Mouse (Mus musculus) kidney, adult 11 months (tissue): ENCODE measurements at regions not wholly inside any gene's neighbourhood (a gene's known extent, or its start where the extent isn't known, plus 50 kb on each side); places are given as distances from the start of the nearest gene placed in this dataset.
A peak's percentile ranks its signal among the peaks of the same experiment; 100 is the strongest.

Experiments
- DNase-seq: peaks from one replicate; pipeline ENCODE4 v3.0.0; 2022

DNA sequence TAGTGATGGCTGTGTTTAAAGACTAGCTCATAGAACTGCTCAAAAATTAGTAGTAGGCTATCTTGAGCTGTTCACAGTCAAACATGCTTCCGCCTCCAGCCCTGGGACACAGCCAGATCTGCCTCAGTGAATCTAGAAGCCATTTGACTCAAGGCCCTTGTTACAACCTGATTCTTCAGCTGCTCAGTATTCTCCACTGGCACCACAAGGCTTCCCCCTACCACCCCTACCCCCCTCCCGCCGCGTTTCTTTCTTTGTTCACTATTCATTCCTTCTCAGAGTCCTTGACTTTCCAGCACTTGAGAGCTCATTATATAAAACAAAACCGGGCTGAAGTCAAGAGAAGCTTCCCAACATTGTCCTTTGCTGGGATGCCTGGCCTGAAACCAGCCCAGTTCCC, 278.7 kb downstream of the Hlx start:
- no peak for DNase-seq

DNA sequence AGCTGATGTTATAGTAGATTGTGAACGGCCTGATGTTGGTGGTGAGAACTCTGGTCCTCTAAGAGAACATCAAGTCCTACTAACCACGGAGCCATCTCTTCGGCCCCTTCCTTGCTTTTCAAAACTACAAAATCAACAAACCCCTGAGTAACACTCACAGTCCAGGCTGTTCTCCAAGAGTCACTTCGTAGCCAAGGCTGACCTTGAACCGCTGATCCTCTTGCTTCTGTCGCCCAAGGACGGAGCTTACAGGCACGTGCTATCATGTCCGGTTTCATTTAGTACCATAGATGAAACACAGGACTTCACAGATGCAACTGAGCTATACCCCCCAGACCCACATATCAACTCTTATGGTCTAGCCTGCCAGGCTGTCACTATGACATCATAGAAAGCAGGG, 279.4 kb downstream of the Hlx start:
- no peak for DNase-seq

- no peak for DNase-seq
Observed at GRCm38 (mm10) chr1:184451686-184452085, 280.7 kb downstream of the Hlx start.

GRCm38 (mm10) chr1:184449007-184449406, 283.4 kb downstream of the Hlx start:
- no peak for DNase-seq

DNA sequence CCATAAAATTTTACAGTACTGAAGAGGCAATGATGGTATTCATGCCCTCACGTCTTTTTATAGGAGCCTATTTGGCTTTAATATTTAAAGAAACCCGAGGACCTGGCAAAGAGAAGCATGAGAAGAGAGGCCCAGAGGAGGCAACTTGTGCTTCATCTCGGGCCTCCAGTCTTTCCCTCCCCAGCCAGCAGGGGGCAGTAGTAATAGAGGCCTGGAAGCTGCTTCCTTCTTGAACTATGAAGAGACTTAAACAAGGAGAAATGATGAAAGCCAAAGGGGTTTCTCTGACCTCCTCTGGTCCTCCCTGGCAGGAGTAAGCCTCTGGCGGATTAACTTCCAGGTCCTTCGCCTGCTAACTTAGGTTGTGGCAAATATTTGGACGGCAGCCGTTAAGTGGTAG, 284.5 kb downstream of the Hlx start:
- DNase-seq, result peak; percentile 48

GRCm38 (mm10) chr1:184447161-184447667, 285.2 kb downstream of the Hlx start:
- no peak for DNase-seq

DNA sequence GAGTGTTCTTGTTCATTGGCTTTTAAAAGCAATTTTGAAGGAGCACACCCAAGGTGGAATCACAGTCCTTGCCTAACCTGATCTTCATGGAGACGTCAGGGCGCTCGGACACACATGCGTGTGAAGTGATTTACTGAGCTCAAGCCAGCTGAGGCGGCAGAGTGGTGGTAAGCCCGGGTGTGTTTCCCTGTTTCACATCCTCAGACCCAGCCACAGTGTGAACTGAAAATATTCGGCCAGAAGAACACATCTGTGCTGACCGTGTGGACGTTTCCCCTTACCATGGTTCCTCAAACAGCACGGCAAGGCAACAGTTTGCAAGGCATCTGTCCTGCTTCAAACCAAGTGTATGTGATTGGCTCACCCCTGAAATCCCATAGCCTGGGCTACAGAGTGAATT, 288.2 kb downstream of the Hlx start:
- DNase-seq, result no peak

GRCm38 (mm10) chr1:184442701-184443100, 289.7 kb downstream of the Hlx start:
- DNase-seq, result no peak

DNA sequence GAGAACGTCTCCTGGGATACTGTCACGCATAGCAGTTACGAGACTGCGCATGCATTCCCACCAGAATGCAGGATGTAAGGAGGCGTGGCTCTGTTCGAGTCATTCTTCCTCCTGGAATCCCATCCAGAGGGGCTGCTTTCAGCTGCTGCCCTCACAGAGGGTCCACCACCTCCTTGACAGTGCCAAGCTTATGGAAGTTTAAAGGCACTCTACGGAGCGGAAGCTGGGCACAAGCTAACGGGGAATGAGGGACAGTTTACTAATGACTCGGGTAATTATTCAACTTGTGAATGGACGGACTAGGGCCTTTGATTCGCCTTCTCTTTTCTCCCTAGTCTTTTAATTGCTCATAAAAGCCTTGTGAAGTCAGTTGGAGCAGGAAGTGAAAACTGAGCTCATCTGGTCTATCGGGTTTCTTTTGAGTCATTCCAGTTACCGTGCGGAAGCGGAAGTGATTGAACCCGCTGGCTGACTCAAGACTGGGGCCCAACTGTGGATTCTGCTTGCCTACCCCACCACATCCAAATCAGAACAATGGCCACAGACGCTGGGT, 291.3 kb downstream of the Hlx start:
- DNase-seq, result no peak

DNA sequence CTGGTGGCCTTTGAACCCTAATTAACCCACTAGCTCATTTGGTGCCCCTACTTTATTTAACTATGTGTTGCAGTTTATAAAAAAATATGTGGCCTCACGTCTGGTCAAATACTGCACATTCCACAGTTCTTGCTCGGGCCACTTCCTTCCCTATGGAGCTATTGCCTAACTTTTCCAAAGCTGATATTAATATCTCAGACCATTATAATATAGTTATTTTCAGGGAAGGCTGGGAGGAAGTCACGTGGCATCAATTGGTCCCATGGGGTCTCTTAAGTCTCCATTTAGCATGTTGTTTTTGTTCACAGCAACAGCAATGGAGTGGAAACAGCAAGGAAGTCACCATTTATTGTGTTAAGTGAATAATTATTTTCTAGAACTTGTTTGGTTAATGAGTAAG, 292.9 kb downstream of the Hlx start:
- DNase-seq, result no peak

DNA sequence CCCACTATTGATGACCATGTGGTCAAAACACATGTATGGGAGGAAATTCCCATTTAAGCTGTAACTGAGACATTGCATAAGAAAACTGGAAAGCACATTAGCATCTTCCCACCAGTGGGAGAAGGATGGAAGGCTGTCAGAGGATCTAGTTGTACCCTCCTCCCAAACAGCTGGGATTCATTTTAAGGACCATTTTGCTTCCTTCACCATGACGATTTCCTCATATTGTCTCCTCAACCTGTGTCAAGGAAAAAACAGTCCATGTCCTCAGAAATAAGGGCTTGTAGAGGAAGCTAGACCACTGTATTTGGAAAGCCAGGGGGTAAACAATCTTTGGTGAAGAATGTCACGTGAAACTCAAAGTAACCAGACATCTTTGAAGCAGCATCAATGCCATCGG, 296.0 kb downstream of the Hlx start:
- no peak for DNase-seq

GRCm38 (mm10) chr1:184428612-184429011, 303.8 kb downstream of the Hlx start:
- no peak for DNase-seq

DNA sequence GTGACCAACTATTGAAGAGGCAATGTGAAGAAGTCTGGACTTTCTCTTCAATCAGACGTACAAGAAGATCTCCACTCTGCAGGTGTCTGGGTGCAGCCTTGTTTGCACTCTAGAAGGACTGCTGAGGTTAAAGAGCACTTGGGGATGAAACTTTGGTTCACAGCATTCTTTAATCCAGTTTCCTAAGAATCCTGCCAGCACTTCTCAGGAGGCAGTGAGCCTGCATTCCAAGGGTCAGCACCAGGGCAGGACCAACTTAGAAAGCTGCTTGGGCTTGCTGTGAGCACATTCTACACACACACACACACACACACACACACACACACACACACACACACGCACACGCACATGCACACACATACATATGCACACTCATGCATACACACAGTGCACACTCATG, 304.4 kb downstream of the Hlx start:
- no peak for DNase-seq

- no peak for DNase-seq
Observed at GRCm38 (mm10) chr1:184425694-184426093, 306.7 kb downstream of the Hlx start.

DNA sequence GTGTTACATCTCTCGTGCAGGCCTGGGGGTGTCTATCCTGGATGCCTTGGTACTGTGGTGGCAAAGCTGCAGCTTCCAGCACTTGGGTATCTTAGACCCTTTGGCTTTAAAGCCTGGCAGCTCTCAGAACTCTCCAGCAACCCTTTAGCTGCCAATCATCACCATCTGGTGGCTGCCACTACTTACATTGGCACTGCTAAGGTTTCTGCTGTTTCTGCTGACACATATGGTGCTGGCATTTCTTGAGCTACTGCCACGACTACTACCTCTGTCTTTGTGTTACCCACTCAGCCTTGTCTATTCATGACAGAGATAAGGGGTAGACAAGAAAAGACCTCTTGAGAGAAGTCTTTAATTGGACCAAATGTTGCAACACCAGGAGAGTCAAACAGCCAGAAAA, 308.4 kb downstream of the Hlx start:
- no peak for DNase-seq

- DNase-seq, result no peak
Observed at GRCm38 (mm10) chr1:184412596-184412995, 319.8 kb downstream of the Hlx start.

- no peak for DNase-seq
Observed at GRCm38 (mm10) chr1:184411066-184411465, 321.4 kb downstream of the Hlx start.

DNA sequence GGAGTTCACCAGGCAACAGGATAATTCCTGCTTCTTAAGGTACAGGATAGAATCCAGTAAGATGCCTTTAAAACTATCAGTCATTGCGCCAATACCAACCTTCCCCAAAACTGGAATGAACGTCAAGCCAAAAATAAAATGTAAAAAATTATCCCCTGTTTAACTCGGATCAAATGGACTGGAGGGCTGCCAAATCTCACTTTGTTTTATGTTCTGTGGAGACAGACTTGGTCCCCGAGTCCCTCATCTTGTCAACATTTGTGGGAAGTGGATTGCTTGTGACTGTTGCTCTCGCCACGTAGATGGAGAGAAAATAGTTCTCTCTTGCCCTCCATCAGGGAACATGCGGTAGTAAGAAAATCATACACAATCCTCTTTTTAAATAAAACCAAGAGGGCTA, 322.4 kb downstream of the Hlx start:
- no peak for DNase-seq

GRCm38 (mm10) chr1:184402985-184403384, 329.4 kb downstream of the Hlx start:
- no peak for DNase-seq

GRCm38 (mm10) chr1:184395215-184395614, 337.2 kb downstream of the Hlx start:
- peak; percentile 10 for DNase-seq

GRCm38 (mm10) chr1:184394559-184395194, 337.7 kb downstream of the Hlx start:
- DNase-seq, result no peak

GRCm38 (mm10) chr1:184384088-184384823, 348.2 kb downstream of the Hlx start:
- no peak for DNase-seq

DNA sequence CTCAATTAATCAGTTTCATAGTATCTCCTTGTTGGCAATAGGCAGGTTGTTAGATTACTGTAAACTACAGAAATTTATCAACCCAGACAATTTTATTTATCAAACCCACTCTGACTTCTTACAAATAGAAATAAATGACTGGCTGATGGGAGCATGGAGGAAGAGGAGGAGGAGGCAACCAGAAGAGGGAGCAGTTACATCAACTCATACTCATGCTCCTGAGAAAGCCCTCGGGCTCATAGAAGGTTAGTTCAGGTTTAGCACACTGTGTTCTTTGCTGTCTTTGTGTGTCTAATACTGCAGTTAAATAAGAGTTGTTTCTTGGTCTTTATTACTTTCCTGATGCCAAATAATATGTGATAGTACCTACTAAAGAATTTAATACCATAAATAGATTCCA, 344.6 kb upstream of the 1700056E22Rik start:
- DNase-seq, result no peak

DNA sequence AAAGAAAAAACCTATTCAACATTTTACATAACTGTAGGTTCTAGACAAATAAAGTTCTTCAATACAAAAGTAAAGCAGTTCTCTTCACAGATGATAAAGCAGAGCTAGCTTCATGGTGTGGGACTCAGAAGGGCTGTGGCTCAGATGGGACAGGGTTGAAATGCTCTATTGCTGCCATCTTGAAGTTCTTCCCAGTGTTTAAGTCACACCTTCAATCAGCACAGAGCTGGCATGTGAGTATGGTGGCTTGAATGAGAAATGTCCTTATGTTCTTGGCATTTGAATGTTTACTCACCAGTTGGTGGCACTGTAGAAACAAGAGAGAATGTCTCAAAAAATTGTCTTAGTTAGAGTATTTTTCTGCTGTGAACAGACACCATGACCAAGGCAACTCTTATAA, 330.9 kb upstream of the 1700056E22Rik start:
- DNase-seq, result no peak

GRCm38 (mm10) chr1:184358226-184358568, 324.1 kb upstream of the 1700056E22Rik start:
- no peak for DNase-seq
